Mouse (Mus musculus): ENCODE measurements around the gene Ccar1. TPM values are rescaled to one million over a fixed set of nuclear protein-coding genes. Genes with fewer than 3 reads are reported as not detected.
"Not testable (repeated sequence)": the region's sequence is repeated elsewhere in the genome, so short reads cannot be mapped to it uniquely, and the experiment has no call there.

Ccar1 gene
- total RNA-seq, 2 experiments from 2014 or later = 161 to 200 TPM

- no peak for ATAC-seq (replicated peaks; ENCODE audit: low FRiP score, low TSS enrichment, poor library complexity, severe bottlenecking)
These were observed 61.3 kb downstream of the Ccar1 start for GRCm38 (mm10) chr10:62730826-62731225.

- ATAC-seq (replicated peaks; ENCODE audit: low FRiP score, low TSS enrichment, poor library complexity, severe bottlenecking) = peak; percentile 51
These were observed 66.1 kb downstream of the Ccar1 start, which contains the start of gene Stox1 for GRCm38 (mm10) chr10:62725771-62726687. Gene Stox1 (minus strand): TSS chr10:62726128.

- ATAC-seq (replicated peaks; ENCODE audit: low FRiP score, low TSS enrichment, poor library complexity, severe bottlenecking) = no peak
These were observed 67.2 kb downstream of the Ccar1 start for GRCm38 (mm10) chr10:62724936-62725335.

- no peak for ATAC-seq (replicated peaks; ENCODE audit: low FRiP score, low TSS enrichment, poor library complexity, severe bottlenecking)
These were observed 69.4 kb downstream of the Ccar1 start for GRCm38 (mm10) chr10:62722701-62723100.

GRCm38 (mm10) chr10:62720574-62720973, 71.5 kb downstream of the Ccar1 start:
- ATAC-seq (replicated peaks; ENCODE audit: low FRiP score, low TSS enrichment, poor library complexity, severe bottlenecking) = not testable (repeated sequence)

GRCm38 (mm10) chr10:62713457-62713856, 78.6 kb downstream of the Ccar1 start:
- ATAC-seq (replicated peaks; ENCODE audit: low FRiP score, low TSS enrichment, poor library complexity, severe bottlenecking) = no peak

- ATAC-seq (replicated peaks; ENCODE audit: low FRiP score, low TSS enrichment, poor library complexity, severe bottlenecking) = no peak
These were observed 88.5 kb downstream of the Ccar1 start for GRCm38 (mm10) chr10:62703579-62703978.

- no peak for ATAC-seq (replicated peaks; ENCODE audit: low FRiP score, low TSS enrichment, poor library complexity, severe bottlenecking)
These were observed 89.7 kb downstream of the Ccar1 start for GRCm38 (mm10) chr10:62702436-62702835.

Other genes starting within 250 kb of the Ccar1 start
- 18.5 and 25.1 TPM in 2 replicates for gene Kif1bp, start 213.8 kb downstream of the Ccar1 start, total RNA-seq (2014; fragmentation: Nextera tagmentation)
- 18.7 and 20.9 TPM in 2 replicates for gene Kif1bp, start 213.8 kb downstream of the Ccar1 start, total RNA-seq (2017)
- gene Ddx21, start 190.0 kb downstream of the Ccar1 start, total RNA-seq (2014; fragmentation: Nextera tagmentation) = 183 and 189 TPM in 2 replicates
- 338 and 364 TPM in 2 replicates for gene Ddx21, start 190.0 kb downstream of the Ccar1 start, total RNA-seq (2017)
- 95.7 and 110 TPM in 2 replicates for gene Ddx50, start 141.1 kb downstream of the Ccar1 start, total RNA-seq (2014; fragmentation: Nextera tagmentation)
- gene Ddx50, start 141.1 kb downstream of the Ccar1 start, total RNA-seq (2017) = 92.5 and 102 TPM in 2 replicates
- not detected in 2 replicates for gene Stox1, start 66.2 kb downstream of the Ccar1 start, total RNA-seq (2014; fragmentation: Nextera tagmentation)
- not detected in 2 replicates for gene Stox1, start 66.2 kb downstream of the Ccar1 start, total RNA-seq (2017)
- 15.2 and 15.8 TPM in 2 replicates for gene Tet1, start 116.7 kb upstream of the Ccar1 start, total RNA-seq (2014; fragmentation: Nextera tagmentation)
- gene Tet1, start 116.7 kb upstream of the Ccar1 start, total RNA-seq (2017) = 5.0 and 11.6 TPM in 2 replicates
- 15.4 and 20.4 TPM in 2 replicates for gene Slc25a16, start 128.3 kb upstream of the Ccar1 start, total RNA-seq (2014; fragmentation: Nextera tagmentation)
- 22.1 and 25.7 TPM in 2 replicates for gene Slc25a16, start 128.3 kb upstream of the Ccar1 start, total RNA-seq (2017)
- 61.7 and 63.1 TPM in 2 replicates for gene Dna2, start 154.7 kb upstream of the Ccar1 start, total RNA-seq (2014; fragmentation: Nextera tagmentation)
- 41.9 and 42.8 TPM in 2 replicates for gene Dna2, start 154.7 kb upstream of the Ccar1 start, total RNA-seq (2017)
- gene Rufy2, start 187.9 kb upstream of the Ccar1 start, total RNA-seq (2014; fragmentation: Nextera tagmentation) = 4.3 and 15.9 TPM in 2 replicates
- 1.8 and 3.1 TPM in 2 replicates for gene Rufy2, start 187.9 kb upstream of the Ccar1 start, total RNA-seq (2017)
- 85.2 and 100 TPM in 2 replicates for gene Hnrnph3, start 231.9 kb upstream of the Ccar1 start, total RNA-seq (2014; fragmentation: Nextera tagmentation)
- gene Hnrnph3, start 231.9 kb upstream of the Ccar1 start, total RNA-seq (2017) = 49.2 and 56.4 TPM in 2 replicates
- gene Pbld2, start 232.0 kb upstream of the Ccar1 start, total RNA-seq (2014; fragmentation: Nextera tagmentation) = 0.42 and 0.92 TPM in 2 replicates
- gene Pbld2, start 232.0 kb upstream of the Ccar1 start, total RNA-seq (2017) = 0.08 and 0.52 TPM in 2 replicates

Measured in megakaryocyte-erythroid progenitor cell, adult 5-6 weeks (primary cell).